Mouse (Mus musculus) erythroblast, embryonic 14.5 days (primary cell): ENCODE data around the gene Ggt6.

Source experiments
- GATA1 ChIP-seq: IDR thresholded peaks from 2 replicates; pipeline ENCODE4 v1.6.1; 2012; ENCODE audit warnings: low read length, inconsistent platforms, mixed read lengths
- TAL1 ChIP-seq: IDR thresholded peaks from 3 replicates; pipeline ENCODE4 v1.6.1; 2012; ENCODE audit warnings: low read length, inconsistent platforms, mixed read lengths

DNA sequence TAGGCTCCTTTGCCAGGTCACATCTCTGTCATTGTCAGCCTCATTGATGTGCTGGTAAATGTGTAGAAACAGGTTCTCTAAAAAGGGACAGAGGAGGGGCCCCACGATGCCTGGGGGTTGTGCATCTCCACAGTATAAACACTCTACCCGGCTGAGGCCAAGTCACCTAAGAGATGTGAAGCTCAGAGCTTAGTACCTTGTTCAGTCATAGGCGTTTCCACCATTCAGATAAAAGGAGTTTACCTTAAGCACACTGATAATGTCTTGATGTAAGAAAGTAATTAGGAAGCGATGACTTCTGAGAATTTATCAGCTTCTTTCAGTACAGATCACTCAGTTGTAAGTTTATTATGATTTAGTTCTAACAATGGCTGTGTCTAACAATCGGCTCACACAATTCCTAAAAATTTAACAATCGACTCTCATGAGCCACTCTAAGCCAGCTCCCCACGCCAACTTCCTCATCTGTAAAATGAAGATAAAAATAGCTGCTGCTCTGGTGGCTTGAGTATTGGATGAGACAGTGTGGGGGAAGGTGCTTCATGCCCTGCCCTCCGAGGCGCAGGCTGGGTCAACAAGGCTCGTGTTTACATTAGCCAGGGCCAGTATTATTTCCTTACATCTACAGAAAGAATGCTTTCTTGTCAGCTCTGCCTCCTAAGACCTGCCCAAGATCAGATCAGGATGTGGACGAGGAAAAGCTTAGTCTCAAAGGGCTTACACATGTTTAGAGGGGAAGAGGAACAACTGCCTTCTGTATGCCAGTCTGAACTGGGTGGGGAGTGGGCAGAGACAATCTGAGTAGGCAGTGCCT lies 31.6 kb downstream of the Ggt6 start:
- TF ChIP-seq GATA1: no peak
- TF ChIP-seq TAL1: no peak
